Mouse (Mus musculus) kidney, adult 2 months (tissue): Measurements from ENCODE around the gene Zdhhc1. TPM values are rescaled to one million over a fixed set of nuclear protein-coding genes. Genes with fewer than 3 reads are reported as not detected.

Experiments used
- DNase-seq: peaks from one replicate; pipeline ENCODE4 v3.0.0; 2021
- H3K27ac ChIP-seq: fragments of 200-500 bp; 2 replicates; pipeline ENCODE4 v1.5.1; 2012; ENCODE audit warnings: low read depth, low read length, control low read depth, inconsistent platforms; ENCODE audit not compliant: insufficient read depth
- H3K27me3 ChIP-seq: fragments of 200-500 bp; replicated peaks from 2 replicates; pipeline ENCODE4 v1.6.1; 2012; ENCODE audit warnings: mild to moderate bottlenecking, moderate library complexity, low read length, inconsistent platforms; ENCODE audit not compliant: control insufficient read depth, insufficient read depth
- H3K36me3 ChIP-seq: fragments of 200-500 bp; 2 replicates; pipeline ENCODE4 v1.6.1; 2012; ENCODE audit warnings: mild to moderate bottlenecking, moderate library complexity, low read length, inconsistent platforms; ENCODE audit not compliant: control insufficient read depth, insufficient read depth
- H3K4me1 ChIP-seq: fragments of 200-500 bp; 2 replicates; pipeline ENCODE4 v1.6.1; 2011; ENCODE audit warnings: low read length; ENCODE audit not compliant: control insufficient read depth, insufficient read depth
- H3K4me3 ChIP-seq: fragments of 200-500 bp; 2 replicates; pipeline ENCODE4 v1.5.1; 2011; ENCODE audit warnings: mild to moderate bottlenecking, low read depth, low read length, control low read depth; ENCODE audit not compliant: insufficient read depth
- CTCF ChIP-seq: fragments of 200-500 bp; conservative IDR thresholded peaks from 2 replicates; pipeline ENCODE4 v1.5.1; 2011; ENCODE audit warnings: low read depth, mild to moderate bottlenecking, control low read depth, low read length, moderate library complexity, mixed read lengths; ENCODE audit not compliant: insufficient read depth, insufficient read length
- POLR2A ChIP-seq: fragments of 200-500 bp; IDR thresholded peaks from one replicate; pipeline ENCODE4 v1.6.1; 2011; ENCODE audit warnings: low read depth, low read length, control low read depth
- WGBS: fragments of 180-500 bp; shearing (Covaris S2); methylation state at CpG from one replicate; pipeline ENCODE4 v1.1.7; 2018; 5-methylcytosine and 5-hydroxymethylcytosine counted together
- polyA plus RNA-seq: library from polyadenylated mRNA; depleted of rRNA; stranded (reverse); fragments of >200 nt; gene quantifications from 2 replicates; pipeline ENCODE4 v1.2.3, GENCODE M21; 2012

Zdhhc1 gene
- polyA plus RNA-seq, 1 experiment: 47.6 TPM

DNA sequence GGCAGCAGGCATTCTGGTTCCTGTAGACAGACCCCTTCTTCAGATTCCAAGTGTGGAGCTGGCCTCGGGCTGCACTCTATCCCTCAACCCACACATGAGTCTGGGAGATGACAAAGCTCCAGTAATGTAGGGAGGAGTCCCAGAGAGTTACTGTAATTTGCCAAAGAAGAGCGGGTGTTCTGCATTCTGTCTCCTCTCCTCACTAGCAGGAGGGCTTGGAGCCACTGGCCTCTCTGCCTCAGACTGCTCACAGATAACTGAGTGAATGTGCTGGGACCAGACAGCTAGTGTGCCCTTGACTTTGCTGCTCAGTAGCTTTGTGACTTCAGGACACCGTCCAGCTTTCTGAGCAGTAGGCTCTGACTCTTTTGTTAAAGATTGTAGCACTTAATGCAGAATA, 18.9 kb downstream of the Zdhhc1 start:
- H3K36me3 ChIP-seq: no peaks in the 10 kb centered on the region
- no peak overlapping the region for H3K4me3 ChIP-seq
- H3K27me3 ChIP-seq: no peaks in the 10 kb centered on the region
- DNase-seq: no peak
- no peak overlapping the region for H3K27ac ChIP-seq
- WGBS: 87% methylated on average over 3 of the region's 3 CpGs
- TF ChIP-seq POLR2A: no peak
- TF ChIP-seq CTCF: no peak
- no peaks in the 10 kb centered on the region for H3K4me1 ChIP-seq

DNA sequence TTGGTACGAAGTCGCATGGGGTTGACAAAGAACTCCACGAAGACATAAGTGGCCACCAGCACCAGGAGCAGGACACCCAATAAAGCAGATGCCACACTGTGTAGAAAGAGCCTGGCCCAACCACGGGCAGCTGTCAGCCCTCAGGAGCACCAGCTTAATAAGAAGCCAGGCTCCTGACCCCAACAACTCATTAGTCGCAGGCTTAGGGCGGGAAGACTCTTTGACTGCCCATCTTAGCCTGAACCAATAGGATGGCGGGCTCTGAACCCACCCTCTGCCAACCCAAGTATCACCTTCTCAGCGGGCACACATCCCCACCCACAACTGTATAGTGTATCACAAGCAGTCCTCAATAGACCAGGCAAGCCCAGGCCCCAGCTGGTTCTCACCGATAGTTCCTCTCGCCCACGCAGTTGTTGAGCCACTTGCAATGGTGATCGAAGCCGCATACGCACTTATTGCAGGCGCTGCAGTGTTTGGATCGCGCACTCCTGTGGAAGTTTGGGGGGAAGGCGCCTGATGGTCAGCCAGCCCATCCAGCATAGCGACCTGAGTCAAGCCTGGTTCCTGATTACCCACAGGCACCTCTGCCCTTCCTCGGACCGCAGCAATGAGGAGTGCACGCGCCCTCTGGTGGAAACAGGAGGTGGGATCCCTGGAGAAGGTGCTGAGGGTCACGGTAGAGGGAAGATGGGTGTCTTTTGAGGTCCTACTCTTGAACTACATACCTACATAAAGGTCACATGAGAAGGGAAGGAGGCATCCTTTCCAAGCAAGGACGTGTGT, 19.9 kb downstream of the Zdhhc1 start:
- 50% methylated on average over 25 of the region's 25 CpGs for WGBS
- DNase-seq: peak; percentile 71
- Histone ChIP-seq H3K27me3 (no peaks in the 10 kb centered on the region), H3K27ac (no peak overlapping the region), H3K36me3 (no peaks in the 10 kb centered on the region), H3K4me1 (no peaks in the 10 kb centered on the region), H3K4me3 (no peak overlapping the region)
- TF ChIP-seq CTCF (peak; percentile 81), POLR2A (no peak)

GRCm38 (mm10) chr8:105476161-105476560, 20.5 kb downstream of the Zdhhc1 start:
- WGBS: 91% methylated on average over 7 of the region's 7 CpGs
- H3K4me1 ChIP-seq: peaks cover 3% of the 10 kb centered on the region; the same call in 1 of the 2 replicates
- no peaks in the 10 kb centered on the region for H3K27me3 ChIP-seq
- no peak overlapping the region for H3K4me3 ChIP-seq
- TF ChIP-seq POLR2A (no peak), CTCF (no peak)
- no peaks in the 10 kb centered on the region for H3K36me3 ChIP-seq
- no peak for DNase-seq
- H3K27ac ChIP-seq: no peak overlapping the region

GRCm38 (mm10) chr8:105475742-105476141, 21.0 kb downstream of the Zdhhc1 start:
- no peaks in the 10 kb centered on the region for H3K27me3 ChIP-seq
- no peak for TF ChIP-seq CTCF
- TF ChIP-seq POLR2A: no peak
- no peak for DNase-seq
- no peak overlapping the region for H3K4me3 ChIP-seq
- H3K36me3 ChIP-seq: no peaks in the 10 kb centered on the region
- no peak overlapping the region for H3K27ac ChIP-seq
- 88% methylated on average over 8 of the region's 8 CpGs for WGBS
- H3K4me1 ChIP-seq: peaks cover 3% of the 10 kb centered on the region; the same call in 1 of the 2 replicates

DNA sequence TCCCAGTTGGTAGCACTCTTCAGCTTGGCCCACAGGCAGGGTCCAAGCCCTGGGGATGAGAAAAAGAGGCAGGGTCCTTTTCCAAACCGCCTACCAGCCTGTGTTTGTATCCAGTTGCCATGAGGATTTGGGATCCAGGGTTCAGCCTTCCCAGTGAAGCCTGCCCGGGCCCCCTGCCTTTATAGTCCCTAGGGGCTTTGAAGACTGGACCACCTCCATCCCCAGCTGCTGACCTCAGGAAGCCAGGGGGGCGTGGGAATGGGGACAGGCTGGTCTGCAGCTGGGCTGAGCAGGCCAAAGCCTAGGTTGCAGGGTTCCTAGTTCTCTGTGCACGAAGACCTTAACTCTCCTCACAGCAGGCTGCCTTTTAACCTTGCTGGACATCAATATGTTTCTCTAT, 21.4 kb downstream of the Zdhhc1 start:
- Histone ChIP-seq H3K36me3 (no peaks in the 10 kb centered on the region), H3K4me1 (peaks cover 3% of the 10 kb centered on the region; the same call in 1 of the 2 replicates), H3K27me3 (no peaks in the 10 kb centered on the region), H3K4me3 (no peak overlapping the region), H3K27ac (no peak overlapping the region)
- TF ChIP-seq POLR2A: no peak
- TF ChIP-seq CTCF: no peak
- no peak for DNase-seq
- WGBS: 73% methylated on average over 4 of the region's 4 CpGs

DNA sequence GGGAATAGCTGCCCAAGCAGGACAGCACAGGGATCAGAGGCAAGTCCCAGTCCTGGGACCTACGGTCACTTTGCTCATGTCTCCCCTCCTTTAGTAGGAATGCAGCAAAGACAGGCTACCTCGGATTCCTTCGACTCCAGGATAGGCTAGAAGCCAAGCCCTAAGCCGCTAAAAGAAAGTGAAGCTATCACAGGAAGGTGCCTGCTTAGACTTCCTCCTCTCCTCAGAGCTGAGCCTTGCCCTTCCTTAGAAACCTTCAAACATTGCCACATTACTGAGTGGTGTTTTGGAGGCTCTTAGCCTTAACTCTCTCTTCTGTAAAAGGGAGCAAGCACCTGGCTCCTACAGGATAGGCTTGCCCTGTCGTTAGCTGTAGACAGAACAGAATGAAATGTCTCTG, 22.0 kb downstream of the Zdhhc1 start:
- Histone ChIP-seq H3K4me3 (no peak overlapping the region), H3K27ac (no peak overlapping the region), H3K27me3 (no peaks in the 10 kb centered on the region), H3K36me3 (no peaks in the 10 kb centered on the region), H3K4me1 (peaks cover 3% of the 10 kb centered on the region; the same call in 1 of the 2 replicates)
- TF ChIP-seq CTCF (no peak), POLR2A (no peak)
- 38% methylated on average over 5 of the region's 5 CpGs for whole genome bisulfite sequencing
- DNase-seq: no peak

GRCm38 (mm10) chr8:105473816-105474606, 22.7 kb downstream of the Zdhhc1 start:
- Histone ChIP-seq H3K36me3 (no peaks in the 10 kb centered on the region), H3K27me3 (no peaks in the 10 kb centered on the region), H3K4me3 (no peak overlapping the region), H3K27ac (no peak overlapping the region), H3K4me1 (peaks cover 3% of the 10 kb centered on the region; the same call in 1 of the 2 replicates)
- TF ChIP-seq POLR2A: no peak
- no peak for TF ChIP-seq CTCF
- DNase-seq: peak; percentile 64
- WGBS: 50% methylated on average over 17 of the region's 17 CpGs
